16 mouse cellular contexts compared by ENCODE assay signal in the genomic region with DNA sequence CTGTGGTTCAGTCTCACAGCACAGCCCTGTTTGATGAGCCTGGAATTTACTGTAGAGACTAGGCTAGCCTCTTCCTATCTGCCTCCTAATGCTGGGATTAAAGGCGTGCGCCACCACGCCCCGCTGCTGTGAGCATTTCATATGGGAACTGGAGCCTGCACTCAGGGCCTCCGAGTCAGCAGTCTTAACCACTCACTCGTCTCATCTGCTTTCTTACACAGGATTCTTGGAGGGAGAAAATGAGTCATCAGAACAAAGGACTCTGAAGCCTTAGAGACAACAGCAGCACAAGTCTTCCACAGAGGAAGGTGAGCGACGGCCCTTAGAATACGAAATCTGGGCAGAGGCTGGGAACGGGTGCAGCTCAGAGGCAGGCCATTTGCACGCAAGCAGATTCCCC. TPM values are rescaled to one million over a fixed set of nuclear protein-coding genes. Genes with fewer than 3 reads are reported as not detected.
A peak's percentile ranks its signal among the peaks of the same experiment; 100 is the strongest.
DNase-seq lines count a peak whose midpoint lies in the region.
"Had no signal": no experiment of that assay in that cellular context is flagged by ENCODE, and none has a peak within 500 bp of the region (broad histone marks: within the 10 kb centered on the region; RNA-seq: fewer than 3 reads in every experiment).

No protein-coding gene starts in this region.

- intact Hi-C loops in left cerebral cortex, postnatal 4 days (cut with DNase I): no loop called here

- DNase-seq in 3T3-L1 (ENCODE audit: low read depth, low spot score): peak; percentile 83
- peak; percentile 27 for DNase-seq in MN1 (ENCODE audit: low spot score)
- peak; percentile 31 for DNase-seq in ZHBTc4 (ENCODE audit: low read depth, low spot score)
- no peak for DNase-seq in gastrocnemius, postnatal 25 days
- DNase-seq in left cerebral cortex, postnatal 4 days: no peak
- DNase-seq in embryo, embryonic 10.5 days (ENCODE audit: low spot score): no peak
- DNase-seq: adrenal gland, adult 2 months; adrenal gland, postnatal 36 days; cerebellum, adult 11-12 months; cerebellum, adult 9-10 months; cerebellum, postnatal 25 days; forebrain, postnatal 0 days; gastrocnemius, adult 2 months; gastrocnemius, postnatal 36 days; heart, adult 11 months; heart, postnatal 36 days had no signal

RNA-seq across cellular contexts. Expression of gene Dcaf12, which starts 19.2 kb away (rescaled TPM):
- 10 to 100 TPM; 25.9 to 26.6 TPM for total RNA-seq in gastrocnemius, postnatal 25 days (2021)
- total RNA-seq in left cerebral cortex, postnatal 4 days (2021): 10 to 100 TPM; 56.7 to 57.5 TPM

RNA-seq across cellular contexts. Expression of gene Ubap2, which starts 20.6 kb away (rescaled TPM):
- 10 to 100 TPM; 70.4 to 92.0 TPM for total RNA-seq in gastrocnemius, postnatal 25 days (2021)
- 10 to 100 TPM; 77.8 to 78.2 TPM for total RNA-seq in left cerebral cortex, postnatal 4 days (2021)

RNA-seq across cellular contexts. Expression of gene Ubap1, which starts 53.3 kb away (rescaled TPM):
- total RNA-seq in gastrocnemius, postnatal 25 days (2021): 10 to 100 TPM; 30.2 to 33.2 TPM
- 10 to 100 TPM; 33.5 to 43.3 TPM for total RNA-seq in left cerebral cortex, postnatal 4 days (2021)

Comparison
In these comparisons a context has a peak if more than half of its experiments do, and no peak if none do; other contexts are left out.
1. DNase-seq: peak in 3T3-L1 (single experiment), MN1 (single experiment) and ZHBTc4 (single experiment); none in gastrocnemius, postnatal 25 days (single experiment), left cerebral cortex, postnatal 4 days (single experiment) and embryo, embryonic 10.5 days (single experiment).